Mouse (Mus musculus): ENCODE data around the gene Styx.

DNA sequence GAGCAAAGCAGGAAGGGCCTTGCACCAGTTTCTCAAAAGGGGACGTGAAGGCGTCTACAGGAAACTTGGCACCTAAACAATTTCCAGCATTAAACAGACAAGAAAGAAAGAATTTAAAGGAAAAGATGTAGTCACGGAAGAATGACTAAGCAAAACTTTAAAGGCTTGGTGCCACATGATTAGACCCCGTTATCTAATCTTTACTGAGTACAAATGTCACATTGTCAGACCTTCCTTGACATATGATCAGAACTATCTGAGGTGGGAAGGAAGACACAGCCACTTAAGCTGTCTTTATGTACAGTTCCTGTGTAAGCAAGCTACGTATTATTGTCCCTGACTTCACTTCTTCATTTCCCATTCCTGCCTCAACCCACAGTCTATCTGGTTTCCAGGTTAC is 29.3 kb upstream of the Styx start:
- no peak for TF ChIP-seq POLR2A (IDR thresholded peaks at IDR 0.05; ENCODE audit: low read depth, low read length)
- TF ChIP-seq CTCF (IDR thresholded peaks at IDR 0.05; ENCODE audit: extremely low read depth, insufficient read length, insufficient replicate concordance, low read depth, low read length) = no peak
